ENCODE assay signal across 8 mouse cellular contexts in genomic region chr5:89455526-89455925, GRCm38 (mm10). TPM values are rescaled to one million over a fixed set of nuclear protein-coding genes. Genes with fewer than 3 reads are reported as not detected.
DNase-seq lines count a peak whose midpoint lies in the region; ATAC-seq lines count a peak whose summit lies in the region.

No protein-coding gene starts in this region.

- DNase-seq in gastrocnemius, adult 18-20 months (ENCODE audit: low spot score), result peak; percentile 2
- no peak for DNase-seq in gastrocnemius, postnatal 25 days
- DNase-seq in right cerebral cortex, adult 2 months (ENCODE audit: low spot score in 2 of 2), result peak; percentile 3 to 6
- no peak for DNase-seq in right cerebral cortex, postnatal 25 days
- peak; percentile 74 for DNase-seq in embryo, embryonic 10.5 days (ENCODE audit: low spot score)
- DNase-seq in kidney, postnatal 10 days, result peak; percentile 47
- DNase-seq in lung, postnatal 36 days, result peak; percentile 67

- ATAC-seq in activated CD4-positive, CD25-positive, alpha-beta regulatory T cell, adult 4 months, result no peak

RNA-seq across cellular contexts. Expression of gene Gc, which starts 2.2 kb away (rescaled TPM):
- 1 to 10 TPM in 1 of 2 experiments, not detected in 1; 2.0 TPM for total RNA-seq in gastrocnemius, adult 18-20 months (2021)
- total RNA-seq in gastrocnemius, postnatal 25 days (2021), result not detected
- not detected for polyA plus RNA-seq in activated CD4-positive, CD25-positive, alpha-beta regulatory T cell, adult 4 months (2017; shearing (Covaris generic))

Comparison
In these comparisons a context has a peak if more than half of its experiments do, and no peak if none do; other contexts are left out.
1. DNase-seq: peak in gastrocnemius, adult 18-20 months (single experiment), right cerebral cortex, adult 2 months (2 of 2), embryo, embryonic 10.5 days (single experiment), kidney, postnatal 10 days (single experiment) and lung, postnatal 36 days (single experiment); none in gastrocnemius, postnatal 25 days (single experiment) and right cerebral cortex, postnatal 25 days (single experiment).